Comparison of ENCODE assay signal across 1 mouse cellular context in the genomic region with DNA sequence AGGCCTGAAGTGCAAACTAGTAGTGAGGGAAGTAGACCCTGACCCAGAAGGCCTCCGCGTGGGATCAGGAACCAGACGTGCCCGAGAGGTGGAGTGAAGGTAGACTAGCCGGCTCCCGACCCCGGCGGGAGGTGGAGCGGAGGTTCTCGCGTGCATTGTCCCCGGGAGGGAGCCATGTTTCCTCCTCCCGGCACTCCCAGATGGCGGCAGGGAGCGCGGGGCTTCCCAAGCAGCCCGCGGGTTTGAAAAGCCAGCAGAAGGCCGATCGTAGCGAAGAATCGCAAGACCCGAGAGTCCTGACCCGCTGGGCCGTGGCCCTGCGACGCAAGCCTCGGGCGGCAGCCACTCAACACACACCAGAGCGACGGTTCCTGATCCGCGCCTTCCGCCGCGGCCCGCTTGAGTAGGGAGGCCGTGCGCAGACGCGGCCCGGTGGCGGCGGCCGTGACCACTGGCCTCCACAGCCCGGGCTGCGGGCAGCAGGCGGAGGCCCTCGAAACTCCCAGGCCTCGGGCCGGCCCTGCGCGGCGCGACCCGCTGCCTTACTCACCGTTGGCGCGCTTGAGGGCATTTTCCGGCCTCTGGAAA.
A peak's percentile ranks its signal among the peaks of the same experiment; 100 is the strongest.
TF ChIP-seq lines count a peak whose summit lies in the region.

No protein-coding gene starts in this region.

TF ChIP-seq in MEL, 35 proteins besides CTCF, POLR2A, EP300 and RAD21 (continued from another document):
- TF ChIP-seq TAL1 (IDR thresholded peaks at IDR 0.05; ENCODE audit: low read length) (no peak), MAZ (IDR thresholded peaks at IDR 0.05; ENCODE audit: low read depth, low read length) (no peak), MYB (IDR thresholded peaks at IDR 0.05; ENCODE audit: low read depth, low read length) (no peak), NELFE (IDR thresholded peaks at IDR 0.05; ENCODE audit: low read depth, low read length) (no peak), MAX (IDR thresholded peaks at IDR 0.05; ENCODE audit: low read length) (peak; percentile 70; the same call in 1 of the 2 replicates), SMC3 (IDR thresholded peaks at IDR 0.05; ENCODE audit: low read depth, low read length) (no peak), E2F4 (IDR thresholded peaks at IDR 0.05; ENCODE audit: borderline replicate concordance, low read depth, low read length) (no peak), JUND (IDR thresholded peaks at IDR 0.05; ENCODE audit: low read depth, low read length) (no peak), NRF1 (IDR thresholded peaks at IDR 0.05; ENCODE audit: insufficient read depth, low read depth, low read length, poor library complexity, severe bottlenecking) (no peak), KAT2A (conservative IDR thresholded peaks at IDR 0.05; ENCODE audit: low read depth, low read length) (no peak), TBP (IDR thresholded peaks at IDR 0.05; ENCODE audit: low read depth, low read length) (peak; percentile 26; the same call in 1 of the 2 replicates), ETS1 (IDR thresholded peaks at IDR 0.05; ENCODE audit: low read depth, low read length) (no peak), GABPA (IDR thresholded peaks at IDR 0.05; ENCODE audit: low read depth, low read length) (no peak)
